ENCODE assay signal across 24 mouse cellular contexts in genomic region chr8:113979837-113980236, GRCm38 (mm10).
A peak's percentile ranks its signal among the peaks of the same experiment; 100 is the strongest.
DNase-seq lines count a peak whose midpoint lies in the region; ATAC-seq and TF ChIP-seq lines count a peak whose summit lies in the region.
"Had no signal": no experiment of that assay in that cellular context is flagged by ENCODE, and none has a peak within 500 bp of the region (broad histone marks: within the 10 kb centered on the region; RNA-seq: fewer than 3 reads in every experiment).

No protein-coding gene starts in this region.

- ATAC-seq in hindbrain, postnatal 0 days, result no peak
- ATAC-seq in hindbrain, embryonic 12.5 days (ENCODE audit: low FRiP score), result no peak
- no peak for ATAC-seq in midbrain, postnatal 0 days (ENCODE audit: low FRiP score)
- ATAC-seq in midbrain, embryonic 13.5 days, result no peak
- no peak for ATAC-seq in frontal cortex, adult (ENCODE audit: low TSS enrichment)
- ATAC-seq: activated CD4-positive, CD25-positive, alpha-beta regulatory T cell, adult 4 months; CD4-positive, CD25-positive, alpha-beta regulatory T cell, adult 4 months; hindbrain, embryonic 16.5 days; liver, postnatal 0 days had no signal

- no peak overlapping the region for H3K4me3 ChIP-seq in hindbrain, postnatal 0 days (ENCODE audit: low read length)
- no peak overlapping the region for H3K4me3 ChIP-seq in hindbrain, embryonic 12.5 days
- H3K4me3 ChIP-seq in midbrain, postnatal 0 days (ENCODE audit: low read depth, low read length), result no peak overlapping the region
- no peak overlapping the region for H3K4me3 ChIP-seq in midbrain, embryonic 13.5 days (replicated peaks)
- H3K4me3 ChIP-seq: forebrain, embryonic 10.5 days; heart, embryonic 13.5 days; limb, embryonic 10.5 days had no signal

- no peaks in the 10 kb centered on the region for H3K36me3 ChIP-seq in hindbrain, postnatal 0 days (ENCODE audit: insufficient read depth, low read length)
- no peaks in the 10 kb centered on the region for H3K36me3 ChIP-seq in hindbrain, embryonic 12.5 days
- H3K36me3 ChIP-seq in midbrain, postnatal 0 days (ENCODE audit: insufficient read depth, low read length), result no peaks in the 10 kb centered on the region
- H3K36me3 ChIP-seq in midbrain, embryonic 13.5 days, result no peaks in the 10 kb centered on the region
- H3K36me3 ChIP-seq: forebrain, embryonic 10.5 days; heart, embryonic 13.5 days; limb, embryonic 10.5 days had no signal

- TF ChIP-seq CTCF in hindbrain, postnatal 0 days (IDR thresholded peaks at IDR 0.05; ENCODE audit: low read depth), result peak; percentile 58
- peak; percentile 61 for TF ChIP-seq CTCF in midbrain, postnatal 0 days (IDR thresholded peaks at IDR 0.05)

- no peak overlapping the region for H3K27ac ChIP-seq in hindbrain, postnatal 0 days
- no peak overlapping the region for H3K27ac ChIP-seq in hindbrain, embryonic 12.5 days
- no peak overlapping the region for H3K27ac ChIP-seq in midbrain, postnatal 0 days (ENCODE audit: low read depth, low read length)
- no peak overlapping the region for H3K27ac ChIP-seq in midbrain, embryonic 13.5 days
- H3K27ac ChIP-seq: heart, embryonic 13.5 days; limb, embryonic 10.5 days had no signal

- H3K9ac ChIP-seq in hindbrain, postnatal 0 days (replicated peaks; ENCODE audit: low read length), result no peak overlapping the region
- H3K9ac ChIP-seq in hindbrain, embryonic 12.5 days, result no peak overlapping the region
- H3K9ac ChIP-seq in midbrain, postnatal 0 days (replicated peaks; ENCODE audit: low read length, poor library complexity, severe bottlenecking), result no peak overlapping the region
- no peak overlapping the region for H3K9ac ChIP-seq in midbrain, embryonic 13.5 days (replicated peaks)
- H3K9ac ChIP-seq: heart, embryonic 13.5 days; liver, postnatal 0 days had no signal

- WGBS in hindbrain, postnatal 0 days, result 94% methylated on average over 5 of the region's 5 CpGs
- WGBS in hindbrain, embryonic 12.5 days, result 90% methylated on average over 5 of the region's 5 CpGs
- 94% methylated on average over 5 of the region's 5 CpGs for WGBS in midbrain, postnatal 0 days
- 97% methylated on average over 5 of the region's 5 CpGs for WGBS in midbrain, embryonic 13.5 days

- H3K4me2 ChIP-seq in hindbrain, postnatal 0 days (ENCODE audit: low read depth, low read length), result no peak overlapping the region
- H3K4me2 ChIP-seq in hindbrain, embryonic 12.5 days (replicated peaks), result no peak overlapping the region
- H3K4me2 ChIP-seq in midbrain, postnatal 0 days (ENCODE audit: low read depth, low read length, poor library complexity, severe bottlenecking), result no peak overlapping the region
- H3K4me2 ChIP-seq in midbrain, embryonic 13.5 days (replicated peaks), result no peak overlapping the region
- H3K4me2 ChIP-seq: heart, embryonic 13.5 days had no signal

- H3K4me1 ChIP-seq in hindbrain, postnatal 0 days (ENCODE audit: insufficient read depth, low read length), result peaks cover 7% of the 10 kb centered on the region; the same call in 1 of the 2 replicates
- H3K4me1 ChIP-seq in hindbrain, embryonic 12.5 days, result peaks cover 22% of the 10 kb centered on the region
- H3K4me1 ChIP-seq in midbrain, postnatal 0 days (ENCODE audit: insufficient read depth, low read length), result no peaks in the 10 kb centered on the region
- peaks cover 24% of the 10 kb centered on the region; the same call in 1 of the 2 replicates for H3K4me1 ChIP-seq in midbrain, embryonic 13.5 days (replicated peaks)
- H3K4me1 ChIP-seq: heart, embryonic 13.5 days had no signal

- no peaks in the 10 kb centered on the region for H3K27me3 ChIP-seq in hindbrain, postnatal 0 days (ENCODE audit: insufficient read depth, low read length)
- H3K27me3 ChIP-seq in hindbrain, embryonic 12.5 days, result 0 out of 2 replicates have a peak, but pooled peaks cover 4% of the 10 kb centered on the region
- no peaks in the 10 kb centered on the region for H3K27me3 ChIP-seq in midbrain, postnatal 0 days (ENCODE audit: insufficient read depth, low read length)
- H3K27me3 ChIP-seq in midbrain, embryonic 13.5 days, result no peaks in the 10 kb centered on the region

- H3K9me3 ChIP-seq in hindbrain, postnatal 0 days (ENCODE audit: low read length), result no peaks in the 10 kb centered on the region
- no peaks in the 10 kb centered on the region for H3K9me3 ChIP-seq in hindbrain, embryonic 12.5 days (replicated peaks)
- H3K9me3 ChIP-seq in midbrain, postnatal 0 days (ENCODE audit: low read length), result no peaks in the 10 kb centered on the region
- no peaks in the 10 kb centered on the region for H3K9me3 ChIP-seq in midbrain, embryonic 13.5 days
- H3K9me3 ChIP-seq: limb, embryonic 10.5 days had no signal

- peak; percentile 42 to 61 for DNase-seq in cerebellum, postnatal 10 days
- DNase-seq in cerebellum, adult 11-12 months, result no peak
- DNase-seq in hindbrain, postnatal 0 days (ENCODE audit: low spot score), result no peak
- no peak for DNase-seq in midbrain, postnatal 0 days (ENCODE audit: low spot score)
- DNase-seq in frontal cortex, postnatal 14 days (ENCODE audit: low spot score in 2 of 2), result no peak
- DNase-seq: adrenal gland, postnatal 25 days; cerebellum, adult 11 months; gastrocnemius, postnatal 25 days; heart, postnatal 36 days; kidney, adult 18-20 months; kidney, postnatal 14 days; liver, postnatal 0 days; lung, postnatal 4 days; right cerebral cortex, postnatal 4 days; thymus, postnatal 14 days had no signal

Comparison
In these comparisons a context has a peak if more than half of its experiments do, and no peak if none do; other contexts are left out.
1. DNase-seq: peak in cerebellum, postnatal 10 days (2 of 2); none in cerebellum, adult 11-12 months (single experiment), hindbrain, postnatal 0 days (single experiment), midbrain, postnatal 0 days (single experiment) and frontal cortex, postnatal 14 days (0 of 2).